Mouse (Mus musculus) intestine, embryonic 14.5 days (tissue): ENCODE results near the gene Tmcc3. TPM values are rescaled to one million over a fixed set of nuclear protein-coding genes. Genes with fewer than 3 reads are reported as not detected.

Experiments used
- ATAC-seq: fragments of 200-750 bp; cut with Nextera tagmentation; replicated peaks from 2 replicates; pipeline ENCODE4 v1.8.0; 2017; ENCODE audit warnings: low read depth, moderate number of reproducible peaks, moderate TSS enrichment, moderate library complexity; ENCODE audit not compliant: low FRiP score, low TSS enrichment
- DNase-seq: peaks from one replicate; pipeline ENCODE4 v3.0.0-alpha.2; 2018; ENCODE audit warnings: low spot score
- H3K27ac ChIP-seq: fragments of 300-500 bp; sonication (generic); 2 replicates; pipeline ENCODE4 v1.5.1; 2014; ENCODE audit warnings: low read depth, mild to moderate bottlenecking, control low read depth
- H3K27me3 ChIP-seq: fragments of 300-500 bp; sonication (generic); replicated peaks from 2 replicates; pipeline ENCODE4 v1.6.1; 2014; ENCODE audit warnings: low read length, control low read depth; ENCODE audit not compliant: control insufficient read depth, insufficient read depth
- H3K36me3 ChIP-seq: fragments of 300-500 bp; sonication (generic); 2 replicates; pipeline ENCODE4 v1.6.1; 2014; ENCODE audit warnings: low read length, control low read depth; ENCODE audit not compliant: control insufficient read depth, insufficient read depth
- H3K4me1 ChIP-seq: fragments of 300-500 bp; sonication (generic); replicated peaks from 2 replicates; pipeline ENCODE4 v1.6.1; 2014; ENCODE audit warnings: low read length, control low read depth, mixed read lengths; ENCODE audit not compliant: control insufficient read depth, insufficient read depth
- H3K4me2 ChIP-seq: fragments of 300-500 bp; sonication (generic); 2 replicates; pipeline ENCODE4 v1.6.1; 2014; ENCODE audit warnings: low read length
- H3K4me3 ChIP-seq: fragments of 300-500 bp; sonication (generic); 2 replicates; pipeline ENCODE4 v1.5.1; 2014; ENCODE audit warnings: low read depth, low read length, control low read depth, mixed read lengths
- H3K9ac ChIP-seq: fragments of 300-500 bp; sonication (generic); 2 replicates; pipeline ENCODE4 v1.6.1; 2014; ENCODE audit warnings: mild to moderate bottlenecking, low read length
- H3K9me3 ChIP-seq: fragments of 300-500 bp; sonication (generic); 2 replicates; pipeline ENCODE4 v1.6.1; 2016; ENCODE audit warnings: low read length, control low read depth; ENCODE audit not compliant: control insufficient read depth
- WGBS: fragments of 180-500 bp; shearing (Covaris S2); extraction: QIAGEN DNeasy Blood & Tissue Kit; methylation state at CpG from one replicate; pipeline ENCODE4 v1.1.7; 2014; 5-methylcytosine and 5-hydroxymethylcytosine counted together
- polyA plus RNA-seq: library from polyadenylated mRNA; unstranded; fragments of >200 nt; fragmentation: Nextera tagmentation; extraction: Ambion mirVana; gene quantifications from 2 replicates; pipeline ENCODE4 v1.2.1, GENCODE M21; 2014

Gene Tmcc3
- polyA plus RNA-seq, 1 experiment from 2014 or later, result 10.4 TPM

DNA sequence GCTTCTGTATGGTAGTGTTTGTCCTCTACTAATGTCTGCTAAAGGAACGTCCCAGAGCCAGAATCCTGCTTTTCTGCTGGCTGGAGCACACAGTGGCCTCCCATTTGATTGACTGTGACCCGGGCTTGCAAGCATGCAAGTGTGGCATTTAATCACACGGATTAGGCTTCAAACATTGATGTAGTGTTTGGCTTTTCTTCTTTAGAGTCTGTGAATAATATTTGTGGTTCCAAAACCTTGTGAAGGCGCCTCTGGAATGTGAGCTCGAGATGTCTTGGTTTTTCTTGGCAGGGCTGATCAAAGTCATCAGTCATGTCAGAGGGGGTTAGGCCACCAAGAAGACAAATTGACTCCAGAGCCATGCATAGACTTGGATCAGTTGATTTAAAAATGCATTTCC lies 79.3 kb downstream of the Tmcc3 start:
- DNase-seq, result no peak
- Histone ChIP-seq H3K4me2 (no peak overlapping the region), H3K4me1 (no peaks in the 10 kb centered on the region), H3K27ac (no peak overlapping the region), H3K9ac (no peak overlapping the region), H3K27me3 (no peaks in the 10 kb centered on the region), H3K36me3 (no peaks in the 10 kb centered on the region), H3K9me3 (peaks cover 5% of the 10 kb centered on the region), H3K4me3 (no peak overlapping the region)
- no peak for ATAC-seq
- WGBS, result 68% methylated on average over 5 of the region's 5 CpGs

DNA sequence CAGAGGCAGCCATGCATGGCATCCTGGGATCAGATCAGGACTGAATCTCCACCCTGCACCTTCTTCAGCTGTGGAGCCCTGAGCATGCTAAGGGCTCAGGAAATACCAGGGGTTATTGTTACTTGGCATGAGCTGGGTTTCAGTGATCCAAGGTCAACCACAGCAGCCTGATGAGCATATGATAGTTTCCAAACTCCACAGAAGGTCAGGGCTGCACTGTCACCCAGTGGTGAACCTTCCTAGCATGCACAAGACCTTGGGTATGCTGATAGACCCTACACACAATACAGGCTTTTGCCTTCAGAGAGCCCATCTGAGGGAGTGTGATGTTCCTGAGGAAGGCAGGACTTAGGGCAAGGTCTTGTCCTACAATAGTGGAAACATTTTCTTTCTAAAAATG lies 82.5 kb downstream of the Tmcc3 start:
- ATAC-seq, result no peak
- no peak for DNase-seq
- no peak overlapping the region for H3K4me2 ChIP-seq
- H3K9me3 ChIP-seq, result no peaks in the 10 kb centered on the region
- H3K27ac ChIP-seq, result no peak overlapping the region
- H3K4me3 ChIP-seq, result no peak overlapping the region
- H3K4me1 ChIP-seq, result no peaks in the 10 kb centered on the region
- H3K36me3 ChIP-seq, result no peaks in the 10 kb centered on the region
- H3K9ac ChIP-seq, result no peak overlapping the region
- H3K27me3 ChIP-seq, result no peaks in the 10 kb centered on the region

DNA sequence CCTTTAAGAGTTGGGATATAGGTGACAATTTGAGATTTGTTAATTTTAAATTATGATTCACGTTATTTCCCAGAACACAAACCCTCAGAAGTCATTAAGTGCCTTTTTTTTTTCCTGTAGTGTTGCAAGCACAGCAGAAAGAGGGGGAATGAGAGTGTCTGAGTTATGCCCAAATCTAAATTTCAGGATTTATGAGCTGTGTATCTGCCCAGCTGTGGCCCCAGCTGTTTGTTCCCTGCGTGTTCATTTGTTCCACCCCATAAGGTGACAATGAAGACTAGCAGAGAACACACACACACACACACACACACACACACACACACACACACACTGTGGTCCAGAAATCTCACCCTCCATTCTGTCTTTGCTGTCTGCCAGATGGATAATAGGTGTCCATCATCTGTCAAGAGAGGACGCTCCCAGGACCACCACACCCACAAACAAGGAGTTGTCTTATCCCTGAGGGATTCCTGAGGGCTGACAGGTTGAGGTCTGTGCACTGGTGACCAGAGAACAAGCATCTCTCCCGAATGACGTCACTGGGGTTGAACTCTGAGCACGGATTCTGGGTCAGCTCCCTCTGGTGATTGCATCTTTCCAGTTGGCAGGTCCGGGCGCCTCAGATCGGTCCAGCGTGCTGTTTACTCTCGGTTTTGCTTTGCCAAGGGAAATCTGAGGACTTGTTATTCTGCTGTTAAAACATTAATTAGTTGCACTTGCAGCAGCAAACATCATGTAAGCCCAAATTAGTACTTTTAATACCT lies 86.3 kb downstream of the Tmcc3 start:
- Histone ChIP-seq H3K4me2 (no peak overlapping the region), H3K4me3 (no peak overlapping the region), H3K9ac (no peak overlapping the region), H3K27me3 (no peaks in the 10 kb centered on the region), H3K9me3 (no peaks in the 10 kb centered on the region), H3K36me3 (no peaks in the 10 kb centered on the region), H3K4me1 (no peaks in the 10 kb centered on the region), H3K27ac (no peak overlapping the region)
- no peak for ATAC-seq
- WGBS, result 68% methylated on average over 11 of the region's 11 CpGs
- no peak for DNase-seq

DNA sequence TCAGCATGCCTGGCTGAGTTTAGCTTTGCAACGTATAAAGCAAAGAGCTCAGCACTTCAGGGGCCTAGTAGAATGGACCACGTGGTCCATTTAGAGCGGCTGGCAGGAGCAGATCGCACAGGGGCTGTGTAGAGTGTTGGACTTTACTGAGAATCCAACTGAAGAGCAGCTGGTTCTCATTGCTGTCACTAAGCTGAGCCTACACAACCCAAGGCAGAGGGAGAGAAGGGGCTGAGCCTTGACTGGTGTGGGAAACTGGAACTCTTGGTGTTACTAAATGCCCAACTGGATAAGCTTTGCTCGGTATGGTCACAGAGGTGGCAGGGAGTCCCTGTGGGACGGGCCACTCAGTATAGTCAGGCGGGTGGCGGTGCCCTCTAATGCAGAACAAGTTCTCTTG lies 89.1 kb downstream of the Tmcc3 start:
- no peaks in the 10 kb centered on the region for H3K27me3 ChIP-seq
- no peak overlapping the region; the same call in 1 of the 2 replicates for H3K27ac ChIP-seq
- H3K4me3 ChIP-seq, result no peak overlapping the region
- DNase-seq (no peak), ATAC-seq (no peak)
- no peak overlapping the region for H3K4me2 ChIP-seq
- no peak overlapping the region for H3K9ac ChIP-seq
- H3K9me3 ChIP-seq, result no peaks in the 10 kb centered on the region
- WGBS, result 78% methylated on average over 8 of the region's 8 CpGs
- no peaks in the 10 kb centered on the region for H3K36me3 ChIP-seq
- H3K4me1 ChIP-seq, result no peaks in the 10 kb centered on the region

DNA sequence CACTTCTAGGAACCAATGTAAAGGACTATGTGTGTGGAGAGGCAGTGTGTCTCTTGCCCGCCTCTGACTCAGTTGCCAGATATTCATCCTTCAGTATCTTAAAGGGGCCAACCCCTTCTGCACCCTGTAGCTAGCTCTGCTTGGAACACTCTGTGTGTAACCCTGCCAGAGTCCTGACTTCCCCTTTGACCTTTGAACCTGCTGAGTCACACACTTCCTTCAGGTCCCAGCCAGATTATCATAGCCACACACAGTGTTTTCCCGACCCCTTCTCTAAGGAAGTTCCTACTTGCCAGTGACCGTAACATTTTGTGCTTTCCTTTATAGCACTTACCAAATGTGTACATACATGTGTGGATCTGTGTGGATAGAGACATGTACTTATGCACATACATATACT lies 93.7 kb downstream of the Tmcc3 start:
- Histone ChIP-seq H3K4me1 (peaks cover 6% of the 10 kb centered on the region; the same call in 1 of the 2 replicates), H3K4me3 (no peak overlapping the region), H3K9ac (no peak overlapping the region), H3K4me2 (no peak overlapping the region), H3K27ac (no peak overlapping the region), H3K27me3 (no peaks in the 10 kb centered on the region), H3K9me3 (no peaks in the 10 kb centered on the region), H3K36me3 (no peaks in the 10 kb centered on the region)
- no peak for ATAC-seq
- WGBS, result 63% methylated on average over 3 of the region's 3 CpGs
- DNase-seq, result no peak

DNA sequence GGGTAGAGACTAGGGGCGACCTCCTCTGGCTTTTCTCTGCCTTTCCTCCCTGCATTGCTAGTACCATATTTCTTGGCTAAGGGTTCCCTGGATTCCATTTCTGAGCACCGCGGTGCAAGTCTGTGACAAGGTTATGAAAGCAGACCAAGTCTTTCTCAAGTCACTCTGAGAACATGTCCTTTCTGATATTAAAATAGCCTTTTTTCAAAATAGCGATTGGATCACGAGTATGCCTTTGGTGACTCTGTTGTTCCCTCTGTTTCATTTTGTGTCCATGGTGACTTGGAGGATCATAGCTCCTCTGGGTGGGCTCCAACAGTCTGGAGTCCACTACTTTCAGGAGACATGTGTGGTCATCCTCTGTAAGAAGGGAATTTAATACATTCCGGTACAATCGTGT lies 95.1 kb downstream of the Tmcc3 start:
- Histone ChIP-seq H3K36me3 (no peaks in the 10 kb centered on the region), H3K9me3 (no peaks in the 10 kb centered on the region), H3K4me2 (no peak overlapping the region), H3K27me3 (no peaks in the 10 kb centered on the region), H3K27ac (no peak overlapping the region), H3K4me3 (no peak overlapping the region), H3K9ac (no peak overlapping the region), H3K4me1 (peaks cover 6% of the 10 kb centered on the region; the same call in 1 of the 2 replicates)
- no peak for DNase-seq
- 87% methylated on average over 7 of the region's 7 CpGs for WGBS
- ATAC-seq, result no peak

DNA sequence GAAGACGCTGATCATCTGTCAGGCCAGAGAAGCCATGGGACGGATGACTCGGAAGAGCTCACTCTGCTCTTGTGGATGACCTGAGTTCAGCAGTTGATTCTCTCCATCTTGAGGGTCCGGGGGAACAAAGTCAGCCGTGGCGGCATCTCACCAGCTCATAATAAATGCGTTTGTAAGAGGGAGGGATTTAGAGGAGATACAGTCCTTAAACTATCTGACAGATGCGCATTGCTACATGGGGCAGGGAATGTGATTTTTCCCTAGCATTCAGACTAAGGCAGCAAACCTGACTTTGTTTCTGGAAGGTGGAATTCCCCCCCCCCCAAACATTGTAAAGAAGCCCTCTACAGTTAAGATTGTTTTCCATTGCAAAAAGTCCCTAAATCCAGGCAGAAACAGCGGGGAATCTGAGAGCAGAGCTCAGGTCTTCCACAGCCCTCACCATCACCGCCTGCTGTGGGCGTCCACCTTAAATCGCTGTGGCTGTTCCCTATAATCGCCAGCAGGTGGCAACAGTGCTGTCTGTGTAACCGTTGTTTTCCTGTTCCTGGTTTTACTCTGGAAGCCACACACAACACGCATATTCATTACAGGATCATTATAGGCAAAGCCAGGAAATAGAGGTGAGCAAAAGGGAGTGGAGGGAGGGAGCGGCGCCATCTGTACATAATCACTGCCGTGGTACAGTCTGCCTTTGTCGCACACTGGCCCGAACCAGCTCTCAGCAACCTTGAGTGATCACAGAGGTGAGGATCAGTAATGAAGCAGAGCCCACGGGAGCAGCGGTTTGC lies 96.8 kb downstream of the Tmcc3 start:
- no peaks in the 10 kb centered on the region for H3K36me3 ChIP-seq
- H3K9me3 ChIP-seq, result no peaks in the 10 kb centered on the region
- peak overlapping the region; percentile 67 for H3K4me2 ChIP-seq
- H3K9ac ChIP-seq, result peak overlapping the region; percentile 32; the same call in 1 of the 2 replicates
- no peak overlapping the region for H3K27ac ChIP-seq
- peak overlapping the region; percentile 26 for H3K4me3 ChIP-seq
- peaks cover 9% of the 10 kb centered on the region for H3K4me1 ChIP-seq
- peak; percentile 78 for DNase-seq
- peak; percentile 79 for ATAC-seq
- WGBS, result 21% methylated on average over 22 of the region's 22 CpGs
- H3K27me3 ChIP-seq, result no peaks in the 10 kb centered on the region

DNA sequence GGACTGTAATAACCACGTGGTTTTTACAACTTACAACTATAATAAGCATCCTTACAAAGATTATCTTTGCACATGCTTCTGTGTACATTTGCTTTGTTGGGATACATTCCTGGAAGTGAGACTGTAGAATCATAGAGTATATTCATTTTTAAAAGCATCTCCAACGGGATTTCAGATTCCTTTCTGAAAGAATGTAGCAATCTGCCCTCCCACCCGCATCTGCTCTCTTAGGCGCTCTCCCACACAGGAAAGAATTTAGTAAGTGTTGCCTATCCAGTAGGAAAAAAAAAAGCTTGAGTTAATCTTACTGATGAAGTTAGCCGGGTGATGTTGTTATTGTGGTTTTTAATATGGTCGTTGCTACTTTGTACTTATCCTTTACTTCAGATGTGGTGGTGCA lies 97.9 kb downstream of the Tmcc3 start:
- Histone ChIP-seq H3K9me3 (no peaks in the 10 kb centered on the region), H3K36me3 (no peaks in the 10 kb centered on the region), H3K27ac (no peak overlapping the region), H3K9ac (no peak overlapping the region), H3K4me3 (no peak overlapping the region), H3K27me3 (no peaks in the 10 kb centered on the region), H3K4me1 (peaks cover 20% of the 10 kb centered on the region), H3K4me2 (no peak overlapping the region)
- WGBS, result 63% methylated on average over 6 of the region's 6 CpGs
- no peak for ATAC-seq
- DNase-seq, result no peak
